Mouse (Mus musculus) hindbrain, embryonic 10.5 days (tissue): ENCODE results near the gene Tspan4. TPM values are rescaled to one million over a fixed set of nuclear protein-coding genes. Genes with fewer than 3 reads are reported as not detected.

Source experiments
- DNase-seq: peaks from one replicate; pipeline ENCODE4 v3.0.0-alpha.2; 2017; ENCODE audit warnings: low spot score
- H3K27ac ChIP-seq: fragments of 300-500 bp; sonication (generic); 2 replicates; pipeline ENCODE4 v1.5.1; 2016; ENCODE audit warnings: mild to moderate bottlenecking, moderate library complexity
- H3K27me3 ChIP-seq: fragments of 300-500 bp; sonication (generic); 2 replicates; pipeline ENCODE4 v1.6.1; 2016; ENCODE audit warnings: mild to moderate bottlenecking; ENCODE audit not compliant: poor library complexity, insufficient read depth, severe bottlenecking
- H3K36me3 ChIP-seq: fragments of 300-500 bp; sonication (generic); 2 replicates; pipeline ENCODE4 v1.6.1; 2016; ENCODE audit warnings: mild to moderate bottlenecking, moderate library complexity
- H3K4me1 ChIP-seq: fragments of 300-500 bp; sonication (generic); replicated peaks from 2 replicates; pipeline ENCODE4 v1.6.1; 2016; ENCODE audit warnings: mild to moderate bottlenecking
- H3K4me3 ChIP-seq: fragments of 300-500 bp; sonication (generic); 2 replicates; pipeline ENCODE4 v1.5.1; 2016; ENCODE audit warnings: mild to moderate bottlenecking, moderate library complexity
- H3K9me3 ChIP-seq: fragments of 300-500 bp; sonication (generic); 2 replicates; pipeline ENCODE4 v1.6.1; 2016; ENCODE audit warnings: mild to moderate bottlenecking, moderate library complexity
- WGBS: fragments of 180-500 bp; shearing (Covaris S2); methylation state at CpG from one replicate; pipeline ENCODE4 v1.1.7; 2016; 5-methylcytosine and 5-hydroxymethylcytosine counted together
- polyA plus RNA-seq: library from polyadenylated mRNA; unstranded; fragments of >200 nt; fragmentation: Nextera tagmentation; extraction: Ambion mirVana; gene quantifications from 2 replicates; pipeline ENCODE4 v1.2.1, GENCODE M21; 2016

Tspan4 gene
- polyA plus RNA-seq, 1 experiment from 2014 or later: 38.6 TPM

- Histone ChIP-seq H3K4me3 (peak overlapping the region; percentile 65), H3K27ac (peak overlapping the region; percentile 99)
- 20% methylated on average over 7 of the region's 7 CpGs for WGBS
These were observed 1.9 kb downstream of the Tspan4 start for GRCm38 (mm10) chr7:141476981-141477370.

GRCm38 (mm10) chr7:141477578-141478269, 2.7 kb downstream of the Tspan4 start:
- H3K36me3 ChIP-seq: peaks cover 2% of the 10 kb centered on the region
- H3K4me1 ChIP-seq: peaks cover 70% of the 10 kb centered on the region
- DNase-seq: no peak
- peaks cover 39% of the 10 kb centered on the region for H3K27me3 ChIP-seq
- WGBS: 65% methylated on average over 4 of the region's 4 CpGs
- no peak overlapping the region for H3K4me3 ChIP-seq
- H3K27ac ChIP-seq: peak overlapping the region; percentile 23; the same call in 1 of the 2 replicates
- H3K9me3 ChIP-seq: no peaks in the 10 kb centered on the region

More at GRCm38 (mm10) chr7:141476981-141477370, 1.9 kb downstream of the Tspan4 start:
- Histone ChIP-seq H3K9me3 (no peaks in the 10 kb centered on the region), H3K4me1 (peaks cover 63% of the 10 kb centered on the region), H3K27me3 (peaks cover 31% of the 10 kb centered on the region), H3K36me3 (peaks cover 10% of the 10 kb centered on the region)
- DNase-seq: no peak

GRCm38 (mm10) chr7:141478270-141478748, 3.3 kb downstream of the Tspan4 start:
- Histone ChIP-seq H3K4me3 (no peak overlapping the region), H3K36me3 (no peaks in the 10 kb centered on the region), H3K27me3 (peaks cover 45% of the 10 kb centered on the region), H3K27ac (no peak overlapping the region; the same call in 1 of the 2 replicates), H3K4me1 (peaks cover 72% of the 10 kb centered on the region), H3K9me3 (no peaks in the 10 kb centered on the region)
- no peak for DNase-seq
- 85% methylated on average over 5 of the region's 5 CpGs for WGBS

GRCm38 (mm10) chr7:141480842-141481497, 5.9 kb downstream of the Tspan4 start:
- H3K36me3 ChIP-seq: no peaks in the 10 kb centered on the region
- no peak overlapping the region for H3K27ac ChIP-seq
- H3K4me3 ChIP-seq: peak overlapping the region; percentile 76
- peak; percentile 63 for DNase-seq
- H3K9me3 ChIP-seq: no peaks in the 10 kb centered on the region
- WGBS: 12% methylated on average over 10 of the region's 10 CpGs
- H3K4me1 ChIP-seq: peaks cover 64% of the 10 kb centered on the region
- H3K27me3 ChIP-seq: peaks cover 53% of the 10 kb centered on the region

- Histone ChIP-seq H3K4me3 (peak overlapping the region; percentile 76), H3K4me1 (peaks cover 56% of the 10 kb centered on the region), H3K36me3 (no peaks in the 10 kb centered on the region), H3K9me3 (no peaks in the 10 kb centered on the region), H3K27me3 (peaks cover 45% of the 10 kb centered on the region), H3K27ac (peak overlapping the region; percentile 65)
- DNase-seq: peak; percentile 78
- WGBS: under 1% methylated on average over 80 of the region's 81 CpGs
These were observed 6.7 kb downstream of the Tspan4 start for GRCm38 (mm10) chr7:141481498-141482401.

- peak overlapping the region; percentile 65 for H3K27ac ChIP-seq
- no peak for DNase-seq
- H3K36me3 ChIP-seq: no peaks in the 10 kb centered on the region
- peak overlapping the region; percentile 76 for H3K4me3 ChIP-seq
- WGBS: 6% methylated on average over 11 of the region's 11 CpGs
- no peaks in the 10 kb centered on the region for H3K9me3 ChIP-seq
- H3K27me3 ChIP-seq: peaks cover 38% of the 10 kb centered on the region
- H3K4me1 ChIP-seq: peaks cover 52% of the 10 kb centered on the region
These were observed 7.5 kb downstream of the Tspan4 start for GRCm38 (mm10) chr7:141482531-141483024.

GRCm38 (mm10) chr7:141483114-141483653, 8.1 kb downstream of the Tspan4 start:
- H3K9me3 ChIP-seq: no peaks in the 10 kb centered on the region
- no peak for DNase-seq
- H3K36me3 ChIP-seq: no peaks in the 10 kb centered on the region
- H3K27ac ChIP-seq: no peak overlapping the region
- H3K27me3 ChIP-seq: peaks cover 34% of the 10 kb centered on the region
- H3K4me3 ChIP-seq: peak overlapping the region; percentile 76; the same call in 1 of the 2 replicates
- H3K4me1 ChIP-seq: peaks cover 46% of the 10 kb centered on the region
- 79% methylated on average over 6 of the region's 6 CpGs for WGBS

GRCm38 (mm10) chr7:141484186-141485120, 9.4 kb downstream of the Tspan4 start:
- no peak for DNase-seq
- WGBS: 81% methylated on average over 5 of the region's 5 CpGs

GRCm38 (mm10) chr7:141485186-141485585, 10.1 kb downstream of the Tspan4 start:
- no peak overlapping the region for H3K27ac ChIP-seq
- 84% methylated on average over 2 of the region's 2 CpGs for WGBS
- peaks cover 44% of the 10 kb centered on the region for H3K4me1 ChIP-seq
- H3K36me3 ChIP-seq: no peaks in the 10 kb centered on the region
- DNase-seq: no peak
- H3K9me3 ChIP-seq: no peaks in the 10 kb centered on the region
- peaks cover 32% of the 10 kb centered on the region for H3K27me3 ChIP-seq
- no peak overlapping the region for H3K4me3 ChIP-seq

More at GRCm38 (mm10) chr7:141484186-141485120, 9.4 kb downstream of the Tspan4 start:
- Histone ChIP-seq H3K4me1 (peaks cover 44% of the 10 kb centered on the region), H3K36me3 (no peaks in the 10 kb centered on the region), H3K27ac (no peak overlapping the region), H3K9me3 (no peaks in the 10 kb centered on the region), H3K27me3 (peaks cover 32% of the 10 kb centered on the region), H3K4me3 (no peak overlapping the region)

GRCm38 (mm10) chr7:141485606-141486005, 10.6 kb downstream of the Tspan4 start:
- no peaks in the 10 kb centered on the region for H3K9me3 ChIP-seq
- WGBS: 85% methylated on average over 2 of the region's 2 CpGs

GRCm38 (mm10) chr7:141486239-141486638, 11.2 kb downstream of the Tspan4 start:
- 94% methylated on average over 1 of the region's 1 CpGs for WGBS
- Histone ChIP-seq H3K4me1 (peaks cover 39% of the 10 kb centered on the region), H3K27ac (no peak overlapping the region), H3K36me3 (peaks cover 6% of the 10 kb centered on the region; the same call in 1 of the 2 replicates), H3K4me3 (no peak overlapping the region), H3K27me3 (peaks cover 32% of the 10 kb centered on the region), H3K9me3 (no peaks in the 10 kb centered on the region)
- no peak for DNase-seq

More at GRCm38 (mm10) chr7:141485606-141486005, 10.6 kb downstream of the Tspan4 start:
- no peak for DNase-seq
- Histone ChIP-seq H3K4me3 (no peak overlapping the region), H3K36me3 (no peaks in the 10 kb centered on the region), H3K4me1 (peaks cover 44% of the 10 kb centered on the region), H3K27me3 (peaks cover 32% of the 10 kb centered on the region), H3K27ac (no peak overlapping the region)
